Mouse (Mus musculus) olfactory bulb, adult 2 months (tissue): Measurements from ENCODE around the gene Eno3.

Experiments
- CTCF ChIP-seq: fragments of 200-500 bp; IDR thresholded peaks from 2 replicates; pipeline ENCODE4 v1.5.1; 2012; ENCODE audit warnings: low read depth, mild to moderate bottlenecking, low read length, moderate library complexity; ENCODE audit not compliant: insufficient read depth
- POLR2A ChIP-seq: fragments of 200-500 bp; IDR thresholded peaks from 2 replicates; pipeline ENCODE4 v1.6.1; 2012; ENCODE audit warnings: mild to moderate bottlenecking, low read depth, low read length, moderate library complexity; ENCODE audit not compliant: insufficient read depth

GRCm38 (mm10) chr11:70639976-70640375 is 17.0 kb upstream of the Eno3 start:
- no peak for TF ChIP-seq CTCF
- no peak for TF ChIP-seq POLR2A
